Mouse (Mus musculus): ENCODE results near the gene Rab40c.
"Not testable (repeated sequence)": the region's sequence is repeated elsewhere in the genome, so short reads cannot be mapped to it uniquely, and the experiment has no call there.

DNA sequence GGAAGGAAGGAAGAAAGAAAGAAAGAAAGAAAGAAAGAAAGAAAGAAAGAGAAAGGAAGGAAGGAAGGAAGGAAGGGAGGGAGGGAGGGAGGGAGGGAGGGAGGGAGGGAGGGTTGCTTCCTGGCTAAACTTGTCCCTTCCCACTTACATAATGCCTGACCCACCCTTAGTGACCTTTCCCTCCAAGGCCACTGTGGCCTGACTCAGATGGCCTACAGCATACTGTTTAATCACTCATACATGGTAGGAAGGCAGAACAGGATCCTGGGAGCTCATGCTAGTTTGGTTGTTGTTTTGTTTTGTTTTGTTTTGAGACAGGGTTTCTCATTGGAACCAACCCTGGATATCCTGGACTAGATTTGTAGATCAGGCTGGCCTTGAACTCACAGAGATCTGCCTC lies 48.0 kb downstream of the Rab40c start:
- not testable (repeated sequence) for TF ChIP-seq CTCF, EP300 (IDR thresholded peaks at IDR 0.05)

Data from lung, postnatal 0 days (tissue).